Mouse (Mus musculus): ENCODE measurements around the gene Capn10. TPM values are rescaled to one million over a fixed set of nuclear protein-coding genes. Genes with fewer than 3 reads are reported as not detected.

Capn10 gene
- polyA plus RNA-seq, 1 experiment from 2014 or later = 36.0 TPM

GRCm38 (mm10) chr1:92979073-92979602 is 45.0 kb downstream of the Capn10 start:
- Histone ChIP-seq H3K36me3 (ENCODE audit: control insufficient read depth, insufficient read depth, low read length) (no peaks in the 10 kb centered on the region), H3K4me3 (replicated peaks; ENCODE audit: low read length) (no peak overlapping the region)
- ATAC-seq (ENCODE audit: insufficient read depth, low FRiP score) = peak; percentile 8; the same call in 1 of the 2 replicates

GRCm38 (mm10) chr1:92981056-92981845 is 47.1 kb downstream of the Capn10 start:
- no peaks in the 10 kb centered on the region for H3K9me3 ChIP-seq (replicated peaks; ENCODE audit: control insufficient read depth, low read length)
- H3K9ac ChIP-seq (ENCODE audit: low read length) = no peak overlapping the region
- H3K36me3 ChIP-seq (ENCODE audit: control insufficient read depth, insufficient read depth, low read length) = no peaks in the 10 kb centered on the region
- WGBS = 84% methylated on average over 7 of the region's 7 CpGs
- no peaks in the 10 kb centered on the region for H3K27me3 ChIP-seq (ENCODE audit: control insufficient read depth, insufficient read depth, low read length)
- no peak for ATAC-seq (ENCODE audit: insufficient read depth, low FRiP score)
- H3K27ac ChIP-seq (ENCODE audit: low read length) = no peak overlapping the region
- no peak overlapping the region for H3K4me3 ChIP-seq (replicated peaks; ENCODE audit: low read length)
- no peak overlapping the region for H3K4me2 ChIP-seq (ENCODE audit: low read depth, low read length)
- H3K4me1 ChIP-seq (ENCODE audit: control insufficient read depth, insufficient read depth, low read length) = peaks cover 19% of the 10 kb centered on the region

More at GRCm38 (mm10) chr1:92979073-92979602, 45.0 kb downstream of the Capn10 start:
- Histone ChIP-seq H3K9ac (ENCODE audit: low read length) (peak overlapping the region; percentile 23), H3K27me3 (ENCODE audit: control insufficient read depth, insufficient read depth, low read length) (no peaks in the 10 kb centered on the region), H3K4me2 (ENCODE audit: low read depth, low read length) (no peak overlapping the region), H3K9me3 (replicated peaks; ENCODE audit: control insufficient read depth, low read length) (no peaks in the 10 kb centered on the region), H3K4me1 (ENCODE audit: control insufficient read depth, insufficient read depth, low read length) (peaks cover 23% of the 10 kb centered on the region), H3K27ac (ENCODE audit: low read length) (no peak overlapping the region)
- 18% methylated on average over 11 of the region's 11 CpGs for WGBS

GRCm38 (mm10) chr1:92982931-92983605 is 48.9 kb downstream of the Capn10 start:
- WGBS = 89% methylated on average over 17 of the region's 17 CpGs
- no peak overlapping the region for H3K9ac ChIP-seq (ENCODE audit: low read length)
- H3K9me3 ChIP-seq (replicated peaks; ENCODE audit: control insufficient read depth, low read length) = no peaks in the 10 kb centered on the region

GRCm38 (mm10) chr1:92984999-92985398 is 50.8 kb downstream of the Capn10 start:
- no peaks in the 10 kb centered on the region for H3K27me3 ChIP-seq (ENCODE audit: control insufficient read depth, insufficient read depth, low read length)
- no peaks in the 10 kb centered on the region for H3K9me3 ChIP-seq (replicated peaks; ENCODE audit: control insufficient read depth, low read length)
- H3K4me1 ChIP-seq (ENCODE audit: control insufficient read depth, insufficient read depth, low read length) = no peaks in the 10 kb centered on the region
- no peaks in the 10 kb centered on the region for H3K36me3 ChIP-seq (ENCODE audit: control insufficient read depth, insufficient read depth, low read length)
- no peak overlapping the region for H3K4me3 ChIP-seq (replicated peaks; ENCODE audit: low read length)
- H3K9ac ChIP-seq (ENCODE audit: low read length) = no peak overlapping the region
- no peak overlapping the region for H3K27ac ChIP-seq (ENCODE audit: low read length)
- WGBS = 81% methylated on average over 5 of the region's 5 CpGs
- H3K4me2 ChIP-seq (ENCODE audit: low read depth, low read length) = no peak overlapping the region
- ATAC-seq (ENCODE audit: insufficient read depth, low FRiP score) = no peak

More at GRCm38 (mm10) chr1:92982931-92983605, 48.9 kb downstream of the Capn10 start:
- no peaks in the 10 kb centered on the region for H3K27me3 ChIP-seq (ENCODE audit: control insufficient read depth, insufficient read depth, low read length)
- H3K27ac ChIP-seq (ENCODE audit: low read length) = no peak overlapping the region
- peaks cover 14% of the 10 kb centered on the region for H3K4me1 ChIP-seq (ENCODE audit: control insufficient read depth, insufficient read depth, low read length)
- H3K4me3 ChIP-seq (replicated peaks; ENCODE audit: low read length) = no peak overlapping the region
- no peak for ATAC-seq (ENCODE audit: insufficient read depth, low FRiP score)
- H3K36me3 ChIP-seq (ENCODE audit: control insufficient read depth, insufficient read depth, low read length) = no peaks in the 10 kb centered on the region
- H3K4me2 ChIP-seq (ENCODE audit: low read depth, low read length) = no peak overlapping the region

GRCm38 (mm10) chr1:92988894-92989293 is 54.7 kb downstream of the Capn10 start:
- no peak overlapping the region for H3K4me2 ChIP-seq (ENCODE audit: low read depth, low read length)

GRCm38 (mm10) chr1:92989891-92990290 is 55.7 kb downstream of the Capn10 start:
- Histone ChIP-seq H3K9ac (ENCODE audit: low read length) (no peak overlapping the region), H3K4me1 (ENCODE audit: control insufficient read depth, insufficient read depth, low read length) (no peaks in the 10 kb centered on the region), H3K4me2 (ENCODE audit: low read depth, low read length) (no peak overlapping the region), H3K27ac (ENCODE audit: low read length) (no peak overlapping the region), H3K36me3 (ENCODE audit: control insufficient read depth, insufficient read depth, low read length) (no peaks in the 10 kb centered on the region), H3K9me3 (replicated peaks; ENCODE audit: control insufficient read depth, low read length) (no peaks in the 10 kb centered on the region), H3K27me3 (ENCODE audit: control insufficient read depth, insufficient read depth, low read length) (no peaks in the 10 kb centered on the region), H3K4me3 (replicated peaks; ENCODE audit: low read length) (no peak overlapping the region)
- 48% methylated on average over 4 of the region's 4 CpGs for WGBS
- peak; percentile 58; the same call in 1 of the 2 replicates for ATAC-seq (ENCODE audit: insufficient read depth, low FRiP score)

More at GRCm38 (mm10) chr1:92988894-92989293, 54.7 kb downstream of the Capn10 start:
- H3K9ac ChIP-seq (ENCODE audit: low read length) = no peak overlapping the region
- no peaks in the 10 kb centered on the region for H3K4me1 ChIP-seq (ENCODE audit: control insufficient read depth, insufficient read depth, low read length)
- H3K9me3 ChIP-seq (replicated peaks; ENCODE audit: control insufficient read depth, low read length) = no peaks in the 10 kb centered on the region
- WGBS = 39% methylated on average over 4 of the region's 4 CpGs
- no peak overlapping the region for H3K27ac ChIP-seq (ENCODE audit: low read length)
- H3K36me3 ChIP-seq (ENCODE audit: control insufficient read depth, insufficient read depth, low read length) = no peaks in the 10 kb centered on the region
- no peaks in the 10 kb centered on the region for H3K27me3 ChIP-seq (ENCODE audit: control insufficient read depth, insufficient read depth, low read length)
- H3K4me3 ChIP-seq (replicated peaks; ENCODE audit: low read length) = no peak overlapping the region
- no peak for ATAC-seq (ENCODE audit: insufficient read depth, low FRiP score)

GRCm38 (mm10) chr1:92992214-92992855 is 58.2 kb downstream of the Capn10 start:
- Histone ChIP-seq H3K27me3 (ENCODE audit: control insufficient read depth, insufficient read depth, low read length) (no peaks in the 10 kb centered on the region), H3K9me3 (replicated peaks; ENCODE audit: control insufficient read depth, low read length) (no peaks in the 10 kb centered on the region), H3K4me1 (ENCODE audit: control insufficient read depth, insufficient read depth, low read length) (no peaks in the 10 kb centered on the region), H3K4me2 (ENCODE audit: low read depth, low read length) (no peak overlapping the region), H3K9ac (ENCODE audit: low read length) (no peak overlapping the region), H3K27ac (ENCODE audit: low read length) (no peak overlapping the region), H3K36me3 (ENCODE audit: control insufficient read depth, insufficient read depth, low read length) (no peaks in the 10 kb centered on the region), H3K4me3 (replicated peaks; ENCODE audit: low read length) (no peak overlapping the region)
- 74% methylated on average over 6 of the region's 6 CpGs for WGBS
- ATAC-seq (ENCODE audit: insufficient read depth, low FRiP score) = no peak

- H3K36me3 ChIP-seq (ENCODE audit: control insufficient read depth, insufficient read depth, low read length) = no peaks in the 10 kb centered on the region
- H3K4me3 ChIP-seq (replicated peaks; ENCODE audit: low read length) = no peak overlapping the region
- H3K4me1 ChIP-seq (ENCODE audit: control insufficient read depth, insufficient read depth, low read length) = no peaks in the 10 kb centered on the region
- ATAC-seq (ENCODE audit: insufficient read depth, low FRiP score) = no peak
- H3K27me3 ChIP-seq (ENCODE audit: control insufficient read depth, insufficient read depth, low read length) = no peaks in the 10 kb centered on the region
- H3K27ac ChIP-seq (ENCODE audit: low read length) = no peak overlapping the region
- no peak overlapping the region for H3K4me2 ChIP-seq (ENCODE audit: low read depth, low read length)
- 77% methylated on average over 2 of the region's 2 CpGs for WGBS
- H3K9me3 ChIP-seq (replicated peaks; ENCODE audit: control insufficient read depth, low read length) = no peaks in the 10 kb centered on the region
- H3K9ac ChIP-seq (ENCODE audit: low read length) = no peak overlapping the region
Observed at GRCm38 (mm10) chr1:92992880-92993279, 58.7 kb downstream of the Capn10 start.
